Mouse (Mus musculus): Measurements from ENCODE around the gene Arhgap45. TPM values are rescaled to one million over a fixed set of nuclear protein-coding genes. Genes with fewer than 3 reads are reported as not detected.
"Not testable (repeated sequence)": the region's sequence is repeated elsewhere in the genome, so short reads cannot be mapped to it uniquely, and the experiment has no call there.

The Arhgap45 gene
- total RNA-seq, 2 experiments from 2014 or later, result 3.8 to 3.9 TPM

GRCm38 (mm10) chr10:80053831-80054815 lies 37.7 kb downstream of the Arhgap45 start:
- DNase-seq (ENCODE audit: low spot score in 2 of 2), result peak; percentile 47 to 59

GRCm38 (mm10) chr10:80054911-80055310 lies 38.5 kb downstream of the Arhgap45 start:
- not testable (repeated sequence) for DNase-seq (ENCODE audit: low spot score in 2 of 2)

- no peak for DNase-seq (ENCODE audit: low spot score in 2 of 2)
These were observed 38.9 kb downstream of the Arhgap45 start for GRCm38 (mm10) chr10:80055364-80055763.

GRCm38 (mm10) chr10:80055891-80056290 lies 39.4 kb downstream of the Arhgap45 start:
- DNase-seq (ENCODE audit: low spot score in 2 of 2), result no peak

GRCm38 (mm10) chr10:80056506-80056905 lies 40.1 kb downstream of the Arhgap45 start:
- no peak for DNase-seq (ENCODE audit: low spot score in 2 of 2)

GRCm38 (mm10) chr10:80056976-80057682 lies 40.7 kb downstream of the Arhgap45 start:
- DNase-seq (ENCODE audit: low spot score in 2 of 2), result no peak

- DNase-seq (ENCODE audit: low spot score in 2 of 2), result peak in 1 of 2 experiments; percentile 39
These were observed 41.4 kb downstream of the Arhgap45 start for GRCm38 (mm10) chr10:80057683-80058326.

GRCm38 (mm10) chr10:80063104-80063503 lies 46.7 kb downstream of the Arhgap45 start:
- DNase-seq (ENCODE audit: low spot score in 2 of 2), result peak in 1 of 2 experiments; percentile 40

- no peak for DNase-seq (ENCODE audit: low spot score in 2 of 2)
These were observed 47.6 kb downstream of the Arhgap45 start for GRCm38 (mm10) chr10:80063877-80064650.

GRCm38 (mm10) chr10:80069251-80069650 lies 52.8 kb downstream of the Arhgap45 start:
- no peak for DNase-seq (ENCODE audit: low spot score in 2 of 2)

GRCm38 (mm10) chr10:80069948-80070450 lies 53.5 kb downstream of the Arhgap45 start:
- DNase-seq (ENCODE audit: low spot score in 2 of 2), result no peak

GRCm38 (mm10) chr10:80070837-80071515 lies 54.5 kb downstream of the Arhgap45 start:
- DNase-seq (ENCODE audit: low spot score in 2 of 2), result peak in 1 of 2 experiments; percentile 59

- no peak for DNase-seq (ENCODE audit: low spot score in 2 of 2)
These were observed 55.1 kb downstream of the Arhgap45 start for GRCm38 (mm10) chr10:80071516-80071900.

GRCm38 (mm10) chr10:80072623-80073489 lies 56.4 kb downstream of the Arhgap45 start:
- no peak for DNase-seq (ENCODE audit: low spot score in 2 of 2)

- DNase-seq (ENCODE audit: low spot score in 2 of 2), result peak in 1 of 2 experiments; percentile 53
These were observed 58.6 kb downstream of the Arhgap45 start for GRCm38 (mm10) chr10:80074813-80075601.

- DNase-seq (ENCODE audit: low spot score in 2 of 2), result no peak
These were observed 59.5 kb downstream of the Arhgap45 start for GRCm38 (mm10) chr10:80075924-80076323.

GRCm38 (mm10) chr10:80076386-80076785 lies 59.9 kb downstream of the Arhgap45 start:
- DNase-seq (ENCODE audit: low spot score in 2 of 2), result no peak

- DNase-seq (ENCODE audit: low spot score in 2 of 2), result no peak
These were observed 60.9 kb downstream of the Arhgap45 start for GRCm38 (mm10) chr10:80077312-80077711.

Data from layer of hippocampus, postnatal 14 days (tissue).